Mouse (Mus musculus) intestine, postnatal 0 days (tissue): ENCODE results near the gene Heg1. TPM values are rescaled to one million over a fixed set of nuclear protein-coding genes. Genes with fewer than 3 reads are reported as not detected.

Source experiments
- ATAC-seq: fragments of 200-750 bp; cut with Nextera tagmentation; 2 replicates; pipeline ENCODE4 v1.8.0; 2017; ENCODE audit warnings: mild to moderate bottlenecking, moderate TSS enrichment, moderate library complexity
- H3K27ac ChIP-seq: fragments of 300-500 bp; sonication (generic); 2 replicates; pipeline ENCODE4 v1.5.1; 2014; ENCODE audit warnings: mild to moderate bottlenecking, low read depth, low read length, moderate library complexity
- H3K27me3 ChIP-seq: fragments of 300-500 bp; sonication (generic); replicated peaks from 2 replicates; pipeline ENCODE4 v1.6.1; 2014; ENCODE audit warnings: low read length, mixed read lengths; ENCODE audit not compliant: control insufficient read depth, insufficient read depth
- H3K36me3 ChIP-seq: fragments of 300-500 bp; sonication (generic); 2 replicates; pipeline ENCODE4 v1.6.1; 2014; ENCODE audit warnings: mild to moderate bottlenecking, moderate library complexity; ENCODE audit not compliant: control insufficient read depth, insufficient read depth
- H3K4me1 ChIP-seq: fragments of 300-500 bp; sonication (generic); replicated peaks from 2 replicates; pipeline ENCODE4 v1.6.1; 2014; ENCODE audit warnings: antibody characterized with exemption, low read length, mixed read lengths; ENCODE audit not compliant: control insufficient read depth, insufficient read depth
- H3K4me2 ChIP-seq: fragments of 300-500 bp; sonication (generic); replicated peaks from 2 replicates; pipeline ENCODE4 v1.6.1; 2014; ENCODE audit warnings: low read depth, mild to moderate bottlenecking, moderate library complexity
- H3K4me3 ChIP-seq: fragments of 300-500 bp; sonication (generic); 2 replicates; pipeline ENCODE4 v1.5.1; 2014; ENCODE audit warnings: low read depth, low read length
- H3K9ac ChIP-seq: fragments of 300-500 bp; sonication (generic); 2 replicates; pipeline ENCODE4 v1.6.1; 2014; ENCODE audit warnings: mild to moderate bottlenecking, low read depth, low read length
- H3K9me3 ChIP-seq: fragments of 300-500 bp; sonication (generic); 2 replicates; pipeline ENCODE4 v1.6.1; 2016; ENCODE audit warnings: mixed run types; ENCODE audit not compliant: control insufficient read depth
- CTCF ChIP-seq: sonication (generic); IDR thresholded peaks from 2 replicates; pipeline ENCODE4 v1.5.1; 2016; ENCODE audit warnings: low read depth, mild to moderate bottlenecking, control low read depth, antibody characterized with exemption, moderate library complexity
- WGBS: fragments of 180-500 bp; shearing (Covaris S2); extraction: QIAGEN DNeasy Blood & Tissue Kit; methylation state at CpG from one replicate; pipeline ENCODE4 v1.1.7; 2014; 5-methylcytosine and 5-hydroxymethylcytosine counted together
- polyA plus RNA-seq: library from polyadenylated mRNA; unstranded; fragments of >200 nt; fragmentation: Nextera tagmentation; extraction: Ambion mirVana; gene quantifications from 2 replicates; pipeline ENCODE4 v1.2.1, GENCODE M21; 2015

The Heg1 gene
- polyA plus RNA-seq, 1 experiment from 2014 or later: 11.6 TPM

DNA sequence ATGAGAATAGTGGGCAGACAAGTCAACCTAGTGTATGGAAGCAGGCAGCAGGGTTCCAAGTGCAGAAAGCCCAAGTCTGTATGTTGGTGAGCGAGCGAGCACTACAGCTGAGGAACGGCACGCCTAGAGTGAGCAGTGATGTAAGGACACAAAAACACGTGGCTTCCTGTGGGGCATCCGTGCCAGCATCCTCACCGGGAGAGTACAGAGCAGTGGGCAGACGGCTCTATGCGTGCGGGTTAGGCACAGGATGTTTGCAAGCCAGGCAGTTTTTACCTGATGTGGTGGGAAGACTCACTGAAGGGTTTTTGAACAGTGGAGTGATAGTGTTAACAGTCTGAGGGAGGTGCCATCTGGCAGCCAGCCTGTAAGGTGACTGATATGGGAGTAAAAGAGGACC is 23.9 kb downstream of the Heg1 start:
- 92% methylated on average over 10 of the region's 10 CpGs for WGBS
- no peak overlapping the region for H3K27ac ChIP-seq
- ATAC-seq: no peak
- no peaks in the 10 kb centered on the region for H3K4me1 ChIP-seq
- H3K9ac ChIP-seq: no peak overlapping the region
- H3K4me3 ChIP-seq: no peak overlapping the region
- H3K4me2 ChIP-seq: no peak overlapping the region
- no peaks in the 10 kb centered on the region for H3K9me3 ChIP-seq
- 0 out of 2 replicates have a peak, but pooled peaks cover 5% of the 10 kb centered on the region for H3K36me3 ChIP-seq
- H3K27me3 ChIP-seq: no peaks in the 10 kb centered on the region
- no peak for TF ChIP-seq CTCF

DNA sequence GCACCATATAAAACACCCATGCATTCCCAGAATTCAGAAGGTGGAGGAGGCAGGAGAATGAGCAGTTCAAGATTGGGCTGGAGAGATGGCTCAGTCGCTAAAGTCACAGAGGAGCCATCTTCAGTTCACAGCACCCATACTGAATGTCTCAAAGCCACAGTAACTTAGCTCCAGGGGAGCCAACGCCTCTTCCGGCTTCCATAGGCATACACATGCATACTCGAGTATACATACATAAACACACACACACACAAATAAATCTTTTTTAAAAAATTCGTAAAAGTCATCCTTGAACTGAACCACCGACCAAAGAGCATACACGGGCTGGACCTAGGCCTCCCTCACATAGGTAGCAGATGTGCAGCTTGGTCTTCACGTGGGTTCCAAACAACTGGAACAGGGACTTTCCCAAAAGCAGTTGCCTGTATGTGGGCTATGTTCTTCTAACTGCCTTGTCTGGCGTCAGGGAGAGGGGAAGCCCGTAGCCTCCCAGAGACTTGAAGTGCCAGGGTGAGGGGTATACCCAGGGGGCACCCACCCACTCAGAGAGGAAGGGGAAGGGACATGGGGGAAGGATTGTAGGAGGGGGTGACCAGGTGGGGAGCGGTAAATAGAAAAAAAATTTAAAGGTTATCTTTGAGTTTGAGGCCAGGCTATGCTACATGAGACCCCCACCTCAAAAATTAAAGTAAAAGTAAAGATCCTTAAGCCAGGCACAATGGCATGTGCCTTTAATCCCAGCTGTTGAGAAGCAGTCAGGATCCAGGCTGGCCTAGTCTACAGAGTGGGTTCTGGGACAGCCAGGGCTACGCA is 24.6 kb downstream of the Heg1 start:
- Histone ChIP-seq H3K27ac (no peak overlapping the region), H3K4me3 (no peak overlapping the region), H3K4me2 (no peak overlapping the region), H3K9me3 (no peaks in the 10 kb centered on the region), H3K27me3 (no peaks in the 10 kb centered on the region), H3K36me3 (0 out of 2 replicates have a peak, but pooled peaks cover 5% of the 10 kb centered on the region), H3K4me1 (no peaks in the 10 kb centered on the region), H3K9ac (no peak overlapping the region)
- 90% methylated on average over 12 of the region's 12 CpGs for WGBS
- no peak for TF ChIP-seq CTCF
- no peak for ATAC-seq

GRCm38 (mm10) chr16:33714271-33714670 is 30.1 kb downstream of the Heg1 start:
- Histone ChIP-seq H3K9ac (no peak overlapping the region), H3K9me3 (no peaks in the 10 kb centered on the region), H3K4me1 (no peaks in the 10 kb centered on the region), H3K36me3 (0 out of 2 replicates have a peak, but pooled peaks cover 5% of the 10 kb centered on the region), H3K4me2 (peak overlapping the region; percentile 64), H3K27ac (no peak overlapping the region), H3K4me3 (peak overlapping the region; percentile 26), H3K27me3 (no peaks in the 10 kb centered on the region)
- peak; percentile 73 for ATAC-seq
- peak; percentile 66 for TF ChIP-seq CTCF
- 7% methylated on average over 13 of the region's 13 CpGs for WGBS

DNA sequence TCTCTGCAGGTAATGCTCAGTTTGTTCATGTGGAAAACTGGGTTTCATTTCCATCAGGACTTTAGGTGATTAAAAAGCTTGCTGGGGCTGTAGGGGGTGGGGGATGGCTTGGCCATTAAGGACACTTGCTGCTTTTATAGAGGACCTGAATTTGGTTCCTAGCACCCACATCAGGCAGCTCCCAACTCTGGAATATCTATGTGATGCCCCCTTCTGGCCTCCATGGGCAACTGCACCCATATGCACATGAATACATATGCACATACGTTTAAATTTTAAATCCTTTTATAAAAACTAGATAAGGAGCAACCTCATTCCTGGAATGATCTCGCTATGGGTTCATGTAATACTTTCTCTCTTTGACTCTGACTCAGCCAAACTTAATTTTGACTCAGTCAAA is 39.1 kb downstream of the Heg1 start:
- H3K4me3 ChIP-seq: no peak overlapping the region
- no peak for ATAC-seq
- H3K36me3 ChIP-seq: peaks cover 21% of the 10 kb centered on the region
- H3K27ac ChIP-seq: no peak overlapping the region
- 95% methylated on average over 2 of the region's 2 CpGs for WGBS
- H3K4me2 ChIP-seq: no peak overlapping the region
- no peaks in the 10 kb centered on the region for H3K4me1 ChIP-seq
- TF ChIP-seq CTCF: peak; percentile 40
- H3K9me3 ChIP-seq: no peaks in the 10 kb centered on the region; the same call in 1 of the 2 replicates
- no peak overlapping the region for H3K9ac ChIP-seq
- no peaks in the 10 kb centered on the region for H3K27me3 ChIP-seq

DNA sequence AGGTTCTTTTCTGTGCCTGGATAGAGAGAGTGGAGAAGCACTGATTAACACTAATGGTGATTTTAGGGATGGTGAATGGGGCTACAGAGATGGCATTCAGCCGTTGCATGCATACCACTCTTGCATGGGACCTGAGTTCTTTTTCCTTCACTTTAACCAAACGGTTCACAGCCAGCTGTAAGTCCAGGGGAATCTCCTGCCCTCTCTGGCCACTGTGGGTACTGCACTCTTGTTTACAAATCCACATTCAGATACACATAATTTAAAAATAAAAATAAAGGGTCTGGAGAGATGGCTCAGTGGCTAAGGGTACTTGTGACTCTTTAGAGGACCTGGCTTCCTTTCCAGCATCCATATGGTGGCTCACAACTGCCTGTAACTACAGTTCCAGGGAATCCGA is 39.8 kb downstream of the Heg1 start:
- Histone ChIP-seq H3K9me3 (no peaks in the 10 kb centered on the region; the same call in 1 of the 2 replicates), H3K9ac (no peak overlapping the region), H3K4me3 (no peak overlapping the region), H3K36me3 (peaks cover 21% of the 10 kb centered on the region), H3K27me3 (no peaks in the 10 kb centered on the region), H3K4me2 (no peak overlapping the region), H3K27ac (no peak overlapping the region), H3K4me1 (no peaks in the 10 kb centered on the region)
- WGBS: 94% methylated on average over 3 of the region's 3 CpGs
- TF ChIP-seq CTCF: peak; percentile 56
- ATAC-seq: no peak

DNA sequence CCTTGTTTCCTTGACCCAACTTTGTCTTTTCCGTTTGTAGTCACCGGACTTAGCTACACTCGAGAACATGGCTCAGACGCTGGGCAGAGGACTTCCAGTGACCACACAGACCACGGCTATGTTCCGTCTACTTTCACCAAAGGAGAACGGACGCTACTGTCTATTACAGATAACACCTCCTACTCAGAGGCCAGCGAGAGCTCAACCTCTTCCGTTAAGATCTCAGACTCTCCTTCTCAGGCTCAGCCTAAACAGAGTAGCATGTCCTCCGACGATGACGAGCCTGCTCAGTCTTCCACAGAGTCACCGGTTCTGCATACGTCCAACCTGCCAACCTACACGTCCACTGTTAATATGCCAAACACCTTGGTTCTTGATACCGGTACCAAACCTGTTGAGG is 42.1 kb downstream of the Heg1 start:
- Histone ChIP-seq H3K4me1 (no peaks in the 10 kb centered on the region), H3K9me3 (no peaks in the 10 kb centered on the region; the same call in 1 of the 2 replicates), H3K27ac (no peak overlapping the region), H3K4me2 (no peak overlapping the region), H3K4me3 (no peak overlapping the region), H3K27me3 (no peaks in the 10 kb centered on the region), H3K36me3 (peaks cover 21% of the 10 kb centered on the region), H3K9ac (no peak overlapping the region)
- TF ChIP-seq CTCF: no peak
- 93% methylated on average over 17 of the region's 17 CpGs for WGBS
- no peak for ATAC-seq
